Mouse (Mus musculus) liver, embryonic 16.5 days (tissue): ENCODE measurements around the gene Adam10. TPM values are rescaled to one million over a fixed set of nuclear protein-coding genes. Genes with fewer than 3 reads are reported as not detected.

ENCODE experiments used
- ATAC-seq: fragments of 200-750 bp; cut with Nextera tagmentation; 2 replicates; pipeline ENCODE4 v1.8.0; 2017; ENCODE audit warnings: low read depth, mild to moderate bottlenecking, moderate number of reproducible peaks, moderate library complexity
- H3K27ac ChIP-seq: fragments of 300-500 bp; sonication (generic); 2 replicates; pipeline ENCODE4 v1.5.1; 2014; ENCODE audit warnings: mild to moderate bottlenecking, low read length
- H3K27me3 ChIP-seq: fragments of 300-500 bp; sonication (generic); 2 replicates; pipeline ENCODE4 v1.6.1; 2014; ENCODE audit warnings: low read depth, low read length, mixed read lengths; ENCODE audit not compliant: control insufficient read depth, insufficient read depth
- H3K36me3 ChIP-seq: fragments of 300-500 bp; sonication (generic); 2 replicates; pipeline ENCODE4 v1.6.1; 2014; ENCODE audit warnings: mild to moderate bottlenecking; ENCODE audit not compliant: control insufficient read depth, insufficient read depth
- H3K4me1 ChIP-seq: fragments of 300-500 bp; sonication (generic); 2 replicates; pipeline ENCODE4 v1.6.1; 2014; ENCODE audit warnings: low read depth, low read length, mixed read lengths; ENCODE audit not compliant: control insufficient read depth
- H3K4me2 ChIP-seq: fragments of 300-500 bp; sonication (generic); 2 replicates; pipeline ENCODE4 v1.6.1; 2014; ENCODE audit warnings: low read depth, low read length, mixed read lengths
- H3K4me3 ChIP-seq: fragments of 300-500 bp; sonication (generic); 2 replicates; pipeline ENCODE4 v1.5.1; 2014; ENCODE audit warnings: low read depth, mild to moderate bottlenecking, low read length
- H3K9ac ChIP-seq: fragments of 300-500 bp; sonication (generic); 2 replicates; pipeline ENCODE4 v1.6.1; 2014; ENCODE audit warnings: low read depth, low read length
- H3K9me3 ChIP-seq: fragments of 300-500 bp; sonication (generic); replicated peaks from 2 replicates; pipeline ENCODE4 v1.6.1; 2016; ENCODE audit warnings: low read length; ENCODE audit not compliant: control insufficient read depth
- WGBS: fragments of 180-500 bp; shearing (Covaris S2); extraction: QIAGEN DNeasy Blood & Tissue Kit; methylation state at CpG from one replicate; pipeline ENCODE4 v1.1.7; 2014; ENCODE audit not compliant: insufficient replicate concordance; 5-methylcytosine and 5-hydroxymethylcytosine counted together
- polyA plus RNA-seq: library from polyadenylated mRNA; unstranded; fragments of >200 nt; fragmentation: Nextera tagmentation; extraction: Ambion mirVana; gene quantifications from 2 replicates; pipeline ENCODE4 v1.2.1, GENCODE M21; 2015

Gene Adam10
- polyA plus RNA-seq, 1 experiment from 2014 or later: 66.1 TPM

DNA sequence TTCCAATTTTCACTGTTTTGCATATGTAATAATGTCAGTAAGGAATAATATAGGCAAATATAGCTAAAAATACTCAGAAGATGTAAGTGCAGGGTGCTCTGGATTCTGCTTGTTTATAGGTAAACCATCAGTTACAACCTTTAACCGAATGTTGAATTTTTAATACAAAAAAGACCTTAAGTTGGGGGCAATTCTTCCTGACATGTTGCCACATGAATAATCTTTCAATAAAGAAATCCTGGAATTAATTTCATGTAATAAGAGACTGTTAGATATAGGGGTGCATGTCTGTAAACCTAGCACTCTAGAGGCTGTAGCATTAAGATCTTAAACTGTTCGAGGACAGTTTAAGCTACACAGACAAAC lies 23.1 kb upstream of the Adam10 start:
- H3K9ac ChIP-seq: peak overlapping the region; percentile 94
- H3K27me3 ChIP-seq: no peaks in the 10 kb centered on the region
- no peak for ATAC-seq
- 28% methylated on average over 2 of the region's 2 CpGs for WGBS
- peak overlapping the region; percentile 90 for H3K4me3 ChIP-seq
- H3K36me3 ChIP-seq: peaks cover 2% of the 10 kb centered on the region; the same call in 1 of the 2 replicates
- peak overlapping the region; percentile 93 for H3K27ac ChIP-seq
- H3K4me2 ChIP-seq: peak overlapping the region; percentile 73
- H3K9me3 ChIP-seq: no peaks in the 10 kb centered on the region
- peaks cover 32% of the 10 kb centered on the region for H3K4me1 ChIP-seq

- peak within 1 kb of the TSS; percentile 93 for H3K27ac ChIP-seq
- H3K4me3 ChIP-seq: peak within 1 kb of the TSS; percentile 90
- whole genome bisulfite sequencing: under 1% methylated on average over 72 of the region's 72 CpGs
- H3K4me1 ChIP-seq: peaks cover 32% of the 10 kb centered on the region
- H3K27me3 ChIP-seq: no peaks in the 10 kb centered on the region
- peaks cover 2% of the 10 kb centered on the region; the same call in 1 of the 2 replicates for H3K36me3 ChIP-seq
- ATAC-seq: peak; percentile 11
- no peaks in the 10 kb centered on the region for H3K9me3 ChIP-seq
- peak within 1 kb of the TSS; percentile 73 for H3K4me2 ChIP-seq
- peak within 1 kb of the TSS; percentile 94 for H3K9ac ChIP-seq
Measured at GRCm38 (mm10) chr9:70656130-70657007, 22.4 kb upstream of the Adam10 start, which contains the start of gene Gm10642. Gene Gm10642 (plus strand): TSS chr9:70656251.

GRCm38 (mm10) chr9:70657013-70657967 lies 21.5 kb upstream of the Adam10 start, which contains the start of gene Mindy2:
Gene Mindy2 (minus strand): TSS chr9:70657174.
- H3K9ac ChIP-seq: peak within 1 kb of the TSS; percentile 94
- H3K27ac ChIP-seq: peak within 1 kb of the TSS; percentile 99
- H3K4me3 ChIP-seq: peak within 1 kb of the TSS; percentile 90
- under 1% methylated on average over 62 of the region's 67 CpGs for WGBS
- ATAC-seq: peak; percentile 94
- peaks cover 2% of the 10 kb centered on the region; the same call in 1 of the 2 replicates for H3K36me3 ChIP-seq
- H3K27me3 ChIP-seq: no peaks in the 10 kb centered on the region
- no peaks in the 10 kb centered on the region for H3K9me3 ChIP-seq
- H3K4me2 ChIP-seq: peak within 1 kb of the TSS; percentile 75
- H3K4me1 ChIP-seq: peaks cover 32% of the 10 kb centered on the region

GRCm38 (mm10) chr9:70658266-70658665 lies 20.5 kb upstream of the Adam10 start:
- peak overlapping the region; percentile 46 for H3K4me2 ChIP-seq
- ATAC-seq: no peak
- H3K4me3 ChIP-seq: peak overlapping the region; percentile 90
- no peaks in the 10 kb centered on the region for H3K9me3 ChIP-seq
- H3K9ac ChIP-seq: peak overlapping the region; percentile 55
- H3K27ac ChIP-seq: peak overlapping the region; percentile 58
- H3K27me3 ChIP-seq: no peaks in the 10 kb centered on the region
- WGBS: 26% methylated on average over 2 of the region's 2 CpGs
- peaks cover 24% of the 10 kb centered on the region for H3K4me1 ChIP-seq
- H3K36me3 ChIP-seq: 0 out of 2 replicates have a peak, but pooled peaks cover 2% of the 10 kb centered on the region

GRCm38 (mm10) chr9:70664847-70665246 lies 13.9 kb upstream of the Adam10 start:
- H3K27me3 ChIP-seq: no peaks in the 10 kb centered on the region
- no peaks in the 10 kb centered on the region; the same call in 1 of the 2 replicates for H3K36me3 ChIP-seq
- no peak for ATAC-seq
- H3K4me1 ChIP-seq: peaks cover 11% of the 10 kb centered on the region
- peaks cover 3% of the 10 kb centered on the region for H3K9me3 ChIP-seq
- H3K9ac ChIP-seq: no peak overlapping the region
- no peak overlapping the region for H3K27ac ChIP-seq
- 77% methylated on average over 4 of the region's 4 CpGs for WGBS
- no peak overlapping the region for H3K4me2 ChIP-seq
- H3K4me3 ChIP-seq: no peak overlapping the region

- Histone ChIP-seq H3K27ac (no peak overlapping the region), H3K27me3 (no peaks in the 10 kb centered on the region), H3K9me3 (peaks cover 3% of the 10 kb centered on the region), H3K4me3 (no peak overlapping the region), H3K9ac (no peak overlapping the region), H3K4me1 (peaks cover 15% of the 10 kb centered on the region), H3K4me2 (no peak overlapping the region), H3K36me3 (no peaks in the 10 kb centered on the region; the same call in 1 of the 2 replicates)
- 66% methylated on average over 16 of the region's 16 CpGs for WGBS
- no peak for ATAC-seq
Measured at GRCm38 (mm10) chr9:70665372-70666145, 13.2 kb upstream of the Adam10 start.

- Histone ChIP-seq H3K9me3 (peaks cover 3% of the 10 kb centered on the region), H3K36me3 (no peaks in the 10 kb centered on the region; the same call in 1 of the 2 replicates), H3K27me3 (no peaks in the 10 kb centered on the region), H3K4me2 (no peak overlapping the region), H3K9ac (no peak overlapping the region), H3K27ac (no peak overlapping the region), H3K4me3 (no peak overlapping the region), H3K4me1 (peaks cover 23% of the 10 kb centered on the region)
- WGBS: 59% methylated on average over 7 of the region's 7 CpGs
- ATAC-seq: no peak
Measured at GRCm38 (mm10) chr9:70666811-70667210, 12.0 kb upstream of the Adam10 start.

GRCm38 (mm10) chr9:70668048-70668447 lies 10.7 kb upstream of the Adam10 start:
- Histone ChIP-seq H3K27ac (peak overlapping the region; percentile 93), H3K9me3 (peaks cover 3% of the 10 kb centered on the region), H3K9ac (no peak overlapping the region), H3K4me3 (no peak overlapping the region), H3K36me3 (no peaks in the 10 kb centered on the region; the same call in 1 of the 2 replicates), H3K4me1 (peaks cover 34% of the 10 kb centered on the region), H3K4me2 (no peak overlapping the region), H3K27me3 (no peaks in the 10 kb centered on the region)
- ATAC-seq: no peak
